ENCODE assay signal across 11 mouse cellular contexts in genomic region chr11:75865253-75865619, GRCm38 (mm10).
DNase-seq lines count a peak whose midpoint lies in the region; ATAC-seq and TF ChIP-seq lines count a peak whose summit lies in the region.
"Had no signal": no experiment of that assay in that cellular context is flagged by ENCODE, and none has a peak within 500 bp of the region (broad histone marks: within the 10 kb centered on the region; RNA-seq: fewer than 3 reads in every experiment).

No protein-coding gene starts in this region.

- no peaks in the 10 kb centered on the region for H3K36me3 ChIP-seq in stomach, embryonic 14.5 days (ENCODE audit: control insufficient read depth, insufficient read depth, low read length)
- H3K36me3 ChIP-seq in stomach, postnatal 0 days (ENCODE audit: control insufficient read depth, insufficient read depth, low read length), result no peaks in the 10 kb centered on the region
- no peaks in the 10 kb centered on the region for H3K36me3 ChIP-seq in limb, embryonic 10.5 days

- DNase-seq in layer of hippocampus, adult 18-20 months (ENCODE audit: low spot score in 2 of 2), result peak; percentile 40 to 63
- no peak for DNase-seq in layer of hippocampus, adult 11-12 months (ENCODE audit: low spot score)
- no peak for DNase-seq in stomach, postnatal 0 days (ENCODE audit: low spot score)
- DNase-seq in limb, embryonic 10.5 days (ENCODE audit: low spot score), result no peak
- DNase-seq: embryo, embryonic 11 days; kidney, postnatal 36 days; liver had no signal

- no peak for ATAC-seq in stomach, embryonic 14.5 days (ENCODE audit: insufficient number of reproducible peaks, insufficient read depth, low FRiP score, low read depth)
- no peak for ATAC-seq in stomach, postnatal 0 days (ENCODE audit: low FRiP score, low TSS enrichment)
- ATAC-seq in megakaryocyte progenitor cell, adult 5-6 weeks (replicated peaks; ENCODE audit: poor library complexity), result no peak
- ATAC-seq in granulocyte monocyte progenitor cell, adult 5-6 weeks (replicated peaks; ENCODE audit: poor library complexity, severe bottlenecking), result no peak
- ATAC-seq: activated CD4-positive, CD25-positive, alpha-beta regulatory T cell, adult 4 months had no signal

- 31% methylated on average over 7 of the region's 7 CpGs for WGBS in stomach, embryonic 14.5 days
- WGBS in stomach, postnatal 0 days, result 34% methylated on average over 7 of the region's 7 CpGs
- 31% methylated on average over 7 of the region's 7 CpGs for WGBS in limb, embryonic 10.5 days

- H3K9ac ChIP-seq in stomach, embryonic 14.5 days (replicated peaks; ENCODE audit: low read depth, low read length), result no peak overlapping the region
- no peak overlapping the region for H3K9ac ChIP-seq in stomach, postnatal 0 days (ENCODE audit: low read length)

- TF ChIP-seq EP300 in stomach, postnatal 0 days (optimal IDR thresholded peaks at IDR 0.05), result no peak

- no peak overlapping the region for H3K4me2 ChIP-seq in stomach, embryonic 14.5 days (replicated peaks; ENCODE audit: low read depth, low read length)
- no peak overlapping the region for H3K4me2 ChIP-seq in stomach, postnatal 0 days (replicated peaks; ENCODE audit: low read depth)

- TF ChIP-seq CTCF in stomach, postnatal 0 days (IDR thresholded peaks at IDR 0.05; ENCODE audit: low read depth), result no peak

- no peaks in the 10 kb centered on the region for H3K27me3 ChIP-seq in stomach, embryonic 14.5 days (ENCODE audit: control insufficient read depth, insufficient read depth, low read length)
- no peaks in the 10 kb centered on the region for H3K27me3 ChIP-seq in stomach, postnatal 0 days (ENCODE audit: control insufficient read depth, insufficient read depth, low read length)
- peaks cover 10% of the 10 kb centered on the region for H3K27me3 ChIP-seq in limb, embryonic 10.5 days (ENCODE audit: low read depth, poor library complexity, severe bottlenecking)

- H3K4me3 ChIP-seq in stomach, embryonic 14.5 days (ENCODE audit: low read depth, low read length), result no peak overlapping the region
- H3K4me3 ChIP-seq in stomach, postnatal 0 days (ENCODE audit: low read depth, low read length), result no peak overlapping the region
- H3K4me3 ChIP-seq in limb, embryonic 10.5 days, result no peak overlapping the region

- H3K4me1 ChIP-seq in stomach, embryonic 14.5 days (ENCODE audit: control insufficient read depth, insufficient read depth, low read length), result peaks cover 28% of the 10 kb centered on the region
- H3K4me1 ChIP-seq in stomach, postnatal 0 days (replicated peaks; ENCODE audit: control insufficient read depth, insufficient read depth), result no peaks in the 10 kb centered on the region
- peaks cover 49% of the 10 kb centered on the region for H3K4me1 ChIP-seq in limb, embryonic 10.5 days

- H3K27ac ChIP-seq in stomach, embryonic 14.5 days (ENCODE audit: low read length), result peak overlapping the region; percentile 41; the same call in 1 of the 2 replicates
- no peak overlapping the region for H3K27ac ChIP-seq in stomach, postnatal 0 days (replicated peaks)
- H3K27ac ChIP-seq in limb, embryonic 10.5 days, result peak overlapping the region; percentile 70

- H3K9me3 ChIP-seq in stomach, embryonic 14.5 days (ENCODE audit: control insufficient read depth, low read depth, low read length), result no peaks in the 10 kb centered on the region
- no peaks in the 10 kb centered on the region for H3K9me3 ChIP-seq in stomach, postnatal 0 days (ENCODE audit: control insufficient read depth, low read length)
- no peaks in the 10 kb centered on the region for H3K9me3 ChIP-seq in limb, embryonic 10.5 days (replicated peaks)

Comparison
In these comparisons a context has a peak if more than half of its experiments do, and no peak if none do; other contexts are left out.
1. DNase-seq: peak in layer of hippocampus, adult 18-20 months (2 of 2); none in layer of hippocampus, adult 11-12 months (single experiment), stomach, postnatal 0 days (single experiment) and limb, embryonic 10.5 days (single experiment).